8 mouse cellular contexts compared by ENCODE assay signal in the genomic region with DNA sequence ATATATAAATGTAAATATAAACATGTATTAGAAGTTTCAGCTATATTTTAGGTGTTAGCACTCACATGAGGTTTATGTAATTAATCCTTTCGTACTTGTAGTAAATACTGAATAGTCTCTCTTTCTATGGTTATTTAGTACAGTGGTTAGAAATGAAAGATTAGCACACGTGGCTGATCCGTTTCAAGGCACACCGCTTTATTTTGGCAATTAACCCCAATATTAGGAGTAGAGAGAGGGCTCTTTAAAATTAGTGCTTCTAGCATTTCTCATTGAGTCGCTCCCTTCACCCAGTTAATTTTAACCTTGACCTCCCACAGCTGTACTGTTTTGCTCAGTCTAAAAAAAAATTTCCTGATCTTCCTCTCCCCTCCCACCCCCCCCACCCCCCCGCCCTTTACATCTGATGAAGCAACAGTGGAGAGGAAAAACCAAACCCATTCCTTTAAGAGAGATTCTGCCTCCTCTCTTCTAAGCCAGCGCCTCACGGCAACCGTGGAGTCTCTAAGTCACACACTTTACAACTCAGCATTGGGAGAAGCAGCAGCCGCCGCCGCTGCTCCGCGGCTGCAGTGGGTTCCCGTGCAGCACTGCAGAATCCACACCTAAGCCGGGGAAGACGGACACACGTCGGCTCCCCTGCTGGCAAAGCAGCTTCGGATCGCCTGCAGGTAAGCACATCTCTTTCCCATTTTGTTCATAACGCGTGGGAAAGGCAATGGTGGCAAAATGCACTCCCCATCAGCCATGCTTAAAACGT. TPM values are rescaled to one million over a fixed set of nuclear protein-coding genes. Genes with fewer than 3 reads are reported as not detected.
DNase-seq lines count a peak whose midpoint lies in the region; ATAC-seq and TF ChIP-seq lines count a peak whose summit lies in the region.

A gene (plus strand): TSS at position 400 of the 760 bp plus-strand sequence.

- H3K4me2 ChIP-seq in forebrain, embryonic 12.5 days = peak within 1 kb of the TSS; percentile 89
- H3K4me2 ChIP-seq in heart, embryonic 14.5 days (ENCODE audit: low read length) = peak within 1 kb of the TSS; percentile 87
- peak within 1 kb of the TSS; percentile 71 for H3K4me2 ChIP-seq in stomach, postnatal 0 days (replicated peaks; ENCODE audit: low read depth)

- no peak for TF ChIP-seq CTCF in brain, embryonic 14.5 days (IDR thresholded peaks at IDR 0.05; ENCODE audit: borderline replicate concordance, extremely low read depth, insufficient read depth, insufficient read length)
- no peak for TF ChIP-seq CTCF in liver, adult 2 months (IDR thresholded peaks at IDR 0.05; ENCODE audit: low read depth, low read length)
- peak; percentile 36 for TF ChIP-seq CTCF in stomach, postnatal 0 days (IDR thresholded peaks at IDR 0.05; ENCODE audit: low read depth)

- H3K79me2 ChIP-seq in liver, adult 2 months (ENCODE audit: control insufficient read depth, insufficient read depth, low read length) = peaks cover 4% of the 10 kb centered on the region; the same call in 1 of the 2 replicates

- no peaks in the 10 kb centered on the region for H3K36me3 ChIP-seq in forebrain, embryonic 12.5 days (replicated peaks)
- no peaks in the 10 kb centered on the region for H3K36me3 ChIP-seq in heart, embryonic 14.5 days (ENCODE audit: control insufficient read depth, insufficient read depth, low read length)
- no peaks in the 10 kb centered on the region for H3K36me3 ChIP-seq in liver, adult 2 months (ENCODE audit: control insufficient read depth, insufficient read depth, low read length)
- H3K36me3 ChIP-seq in stomach, postnatal 0 days (ENCODE audit: control insufficient read depth, insufficient read depth, low read length) = no peaks in the 10 kb centered on the region

- WGBS in forebrain, embryonic 12.5 days = 4% methylated on average over 24 of the region's 24 CpGs
- 5% methylated on average over 24 of the region's 24 CpGs for WGBS in heart, embryonic 14.5 days
- 9% methylated on average over 24 of the region's 24 CpGs for WGBS in liver, adult 2 months
- WGBS in stomach, postnatal 0 days = 6% methylated on average over 24 of the region's 24 CpGs

- peak within 1 kb of the TSS; percentile 90 for H3K4me3 ChIP-seq in forebrain, embryonic 12.5 days (replicated peaks)
- peak within 1 kb of the TSS; percentile 60 to 74 for H3K4me3 ChIP-seq in heart, embryonic 14.5 days (ENCODE audit: control insufficient read depth in 1 of 2, insufficient read depth in 1 of 2, low read depth in 1 of 2, low read length in 2 of 2)
- peak within 1 kb of the TSS; percentile 73 for H3K4me3 ChIP-seq in liver, adult 2 months (ENCODE audit: insufficient read depth, low read depth, low read length)
- H3K4me3 ChIP-seq in stomach, postnatal 0 days (ENCODE audit: low read depth, low read length) = peak within 1 kb of the TSS; percentile 97

- H3K27me3 ChIP-seq in forebrain, embryonic 12.5 days = peaks cover 21% of the 10 kb centered on the region
- H3K27me3 ChIP-seq in heart, embryonic 14.5 days (ENCODE audit: control insufficient read depth, insufficient read depth, low read length) = no peaks in the 10 kb centered on the region
- peaks cover 5% of the 10 kb centered on the region; the same call in 1 of the 2 replicates for H3K27me3 ChIP-seq in liver, adult 2 months (ENCODE audit: control insufficient read depth, insufficient read depth, low read length)
- no peaks in the 10 kb centered on the region for H3K27me3 ChIP-seq in stomach, postnatal 0 days (ENCODE audit: control insufficient read depth, insufficient read depth, low read length)

- ATAC-seq in forebrain, embryonic 12.5 days (ENCODE audit: low FRiP score) = no peak
- ATAC-seq in heart, embryonic 14.5 days (ENCODE audit: insufficient number of reproducible peaks, insufficient read depth, low FRiP score, low read depth) = no peak
- 0 out of 2 replicates have a peak, but pooled peaks have one; percentile 4 for ATAC-seq in monocyte, adult 5-6 weeks (replicated peaks; ENCODE audit: insufficient number of reproducible peaks, low FRiP score, low TSS enrichment, poor library complexity, severe bottlenecking)
- no peak for ATAC-seq in stomach, postnatal 0 days (ENCODE audit: low FRiP score, low TSS enrichment)

- peak; percentile 15; the same call in 1 of the 2 replicates for TF ChIP-seq POLR2A in brain, embryonic 14.5 days (IDR thresholded peaks at IDR 0.05; ENCODE audit: borderline replicate concordance, extremely low read depth, insufficient read depth, insufficient read length, poor library complexity, severe bottlenecking)
- no peak for TF ChIP-seq POLR2A in liver, adult 2 months (IDR thresholded peaks at IDR 0.05; ENCODE audit: extremely low read depth, insufficient read depth, low read length)

- DNase-seq in CD8-positive naive resting alpha-beta T cell, adult 2 months (ENCODE audit: low read depth in 2 of 2, low spot score in 2 of 2) = peak; percentile 24 to 30
- DNase-seq in brain, embryonic 14.5 days (ENCODE audit: low read depth) = peak; percentile 76
- peak; percentile 69 for DNase-seq in kidney, postnatal 10 days
- no peak for DNase-seq in liver, adult 2 months (ENCODE audit: extremely low read depth, low read depth, low spot score)
- DNase-seq in stomach, postnatal 0 days (ENCODE audit: low spot score) = peak; percentile 54

- no peak within 1 kb of the TSS for H3K27ac ChIP-seq in forebrain, embryonic 12.5 days
- peak within 1 kb of the TSS; percentile 91 to 97 for H3K27ac ChIP-seq in heart, embryonic 14.5 days (replicated peaks in 1 of 2; ENCODE audit: control insufficient read depth in 1 of 2, insufficient read depth in 1 of 2, low read depth in 2 of 2, low read length in 2 of 2)
- peak within 1 kb of the TSS; percentile 79 for H3K27ac ChIP-seq in liver, adult 2 months (replicated peaks; ENCODE audit: insufficient read depth, low read depth, low read length)
- H3K27ac ChIP-seq in stomach, postnatal 0 days (replicated peaks) = peak within 1 kb of the TSS; percentile 93

- no peak for TF ChIP-seq EP300 in stomach, postnatal 0 days (optimal IDR thresholded peaks at IDR 0.05)

- peaks cover 48% of the 10 kb centered on the region for H3K4me1 ChIP-seq in forebrain, embryonic 12.5 days
- H3K4me1 ChIP-seq in heart, embryonic 14.5 days (ENCODE audit: control insufficient read depth in 2 of 2, insufficient read depth in 2 of 2, low read length in 2 of 2) = peaks cover 0 to 8% of the 10 kb centered on the region in 2 experiments; a peak in 2 of 4 replicates
- 0 out of 2 replicates have a peak, but pooled peaks cover 2% of the 10 kb centered on the region for H3K4me1 ChIP-seq in liver, adult 2 months (ENCODE audit: control insufficient read depth, insufficient read depth, low read length)
- H3K4me1 ChIP-seq in stomach, postnatal 0 days (replicated peaks; ENCODE audit: control insufficient read depth, insufficient read depth) = no peaks in the 10 kb centered on the region

- H3K9me3 ChIP-seq in forebrain, embryonic 12.5 days = no peaks in the 10 kb centered on the region
- H3K9me3 ChIP-seq in heart, embryonic 14.5 days (ENCODE audit: control insufficient read depth, low read length) = no peaks in the 10 kb centered on the region
- no peaks in the 10 kb centered on the region for H3K9me3 ChIP-seq in stomach, postnatal 0 days (ENCODE audit: control insufficient read depth, low read length)

- peak within 1 kb of the TSS; percentile 40 for H3K9ac ChIP-seq in forebrain, embryonic 12.5 days
- peak within 1 kb of the TSS; percentile 88 for H3K9ac ChIP-seq in heart, embryonic 14.5 days (ENCODE audit: low read length)
- H3K9ac ChIP-seq in liver, adult 2 months (ENCODE audit: low read depth, low read length) = peak within 1 kb of the TSS; percentile 60
- peak within 1 kb of the TSS; percentile 76 for H3K9ac ChIP-seq in stomach, postnatal 0 days (ENCODE audit: low read length)

RNA-seq across cellular contexts. Expression of the gene that starts here (rescaled TPM):
- polyA plus RNA-seq in brain, embryonic 14.5 days (2012; rRNA removed) = 17.7 and 22.8 TPM in 2 replicates
- polyA plus RNA-seq in forebrain, embryonic 12.5 days (2016; fragmentation: Nextera tagmentation; extraction: Ambion mirVana) = 48.5 and 51.2 TPM in 2 replicates
- polyA plus RNA-seq in heart, embryonic 14.5 days (2014; fragmentation: Nextera tagmentation; extraction: Ambion mirVana) = 129 and 134 TPM in 2 replicates
- total RNA-seq in liver, adult 2 months (2014; rRNA removed) = 10.9 and 12.1 TPM in 2 replicates
- 4.0 and 4.3 TPM in 2 replicates for polyA plus RNA-seq in liver, adult 2 months (2012; rRNA removed)
- total RNA-seq in monocyte, adult 5-6 weeks (2017) = 301 to 321 TPM (median 307 TPM) in 3 replicates
- 48.2 and 52.4 TPM in 2 replicates for polyA plus RNA-seq in stomach, postnatal 0 days (2015; fragmentation: Nextera tagmentation; extraction: Ambion mirVana)

Comparison
In these comparisons a context has a peak if more than half of its experiments do, and no peak if none do; other contexts are left out.
1. RNA of the gene that starts here (total RNA-seq): 301 to 321 TPM in monocyte, adult 5-6 weeks; 10.9 to 12.1 TPM in liver, adult 2 months; every median in the first group is over 10 times any median in the second.
2. Peak in every context shown above with its lines, with median percentiles within 50 percentile points of each other: H3K4me2 ChIP-seq, H3K4me3 ChIP-seq and H3K9ac ChIP-seq.